Mouse (Mus musculus): ENCODE data around the gene Macc1. TPM values are rescaled to one million over a fixed set of nuclear protein-coding genes. Genes with fewer than 3 reads are reported as not detected.

Macc1 gene
- polyA plus RNA-seq (2014; fragmentation: Nextera tagmentation; extraction: Ambion mirVana) = 0.07 and 0.08 TPM in 2 replicates

GRCm38 (mm10) chr12:119313970-119314369 is at the start of gene Macc1:
Macc1 (plus strand) TSS chr12:119314270.
- Histone ChIP-seq H3K9ac (ENCODE audit: low read length) (no peak within 1 kb of the TSS), H3K36me3 (ENCODE audit: control insufficient read depth, insufficient read depth, low read length) (no peaks in the 10 kb centered on the region), H3K9me3 (ENCODE audit: control insufficient read depth, low read length) (no peaks in the 10 kb centered on the region), H3K27ac (ENCODE audit: low read depth, low read length) (no peak within 1 kb of the TSS), H3K4me2 (ENCODE audit: low read depth, low read length, severe bottlenecking) (no peak within 1 kb of the TSS), H3K4me3 (ENCODE audit: low read depth, low read length) (no peak within 1 kb of the TSS), H3K4me1 (replicated peaks; ENCODE audit: control insufficient read depth, insufficient read depth, low read length) (no peaks in the 10 kb centered on the region), H3K27me3 (ENCODE audit: control insufficient read depth, insufficient read depth, low read length) (no peaks in the 10 kb centered on the region)
- ATAC-seq (replicated peaks; ENCODE audit: low FRiP score) (no peak), DNase-seq (ENCODE audit: low spot score) (no peak)

- WGBS = 89% methylated on average over 3 of the region's 3 CpGs
Measured at GRCm38 (mm10) chr12:119264506-119264905, 49.6 kb upstream of the Macc1 start.

GRCm38 (mm10) chr12:119268723-119269122 is 45.3 kb upstream of the Macc1 start:
- Histone ChIP-seq H3K27ac (ENCODE audit: low read depth, low read length) (no peak overlapping the region), H3K4me1 (replicated peaks; ENCODE audit: control insufficient read depth, insufficient read depth, low read length) (peaks cover 2% of the 10 kb centered on the region; the same call in 1 of the 2 replicates), H3K36me3 (ENCODE audit: control insufficient read depth, insufficient read depth, low read length) (no peaks in the 10 kb centered on the region), H3K4me2 (ENCODE audit: low read depth, low read length, severe bottlenecking) (no peak overlapping the region), H3K27me3 (ENCODE audit: control insufficient read depth, insufficient read depth, low read length) (no peaks in the 10 kb centered on the region), H3K9me3 (ENCODE audit: control insufficient read depth, low read length) (no peaks in the 10 kb centered on the region), H3K9ac (ENCODE audit: low read length) (no peak overlapping the region), H3K4me3 (ENCODE audit: low read depth, low read length) (no peak overlapping the region)
- ATAC-seq (replicated peaks; ENCODE audit: low FRiP score) (no peak), DNase-seq (ENCODE audit: low spot score) (no peak)
- WGBS = 63% methylated on average over 1 of the region's 1 CpGs

More at GRCm38 (mm10) chr12:119264506-119264905, 49.6 kb upstream of the Macc1 start:
- Histone ChIP-seq H3K4me1 (replicated peaks; ENCODE audit: control insufficient read depth, insufficient read depth, low read length) (no peaks in the 10 kb centered on the region), H3K4me2 (ENCODE audit: low read depth, low read length, severe bottlenecking) (no peak overlapping the region), H3K9ac (ENCODE audit: low read length) (no peak overlapping the region), H3K27me3 (ENCODE audit: control insufficient read depth, insufficient read depth, low read length) (no peaks in the 10 kb centered on the region), H3K9me3 (ENCODE audit: control insufficient read depth, low read length) (no peaks in the 10 kb centered on the region), H3K27ac (ENCODE audit: low read depth, low read length) (no peak overlapping the region), H3K4me3 (ENCODE audit: low read depth, low read length) (no peak overlapping the region), H3K36me3 (ENCODE audit: control insufficient read depth, insufficient read depth, low read length) (no peaks in the 10 kb centered on the region)
- DNase-seq (ENCODE audit: low spot score) (no peak), ATAC-seq (replicated peaks; ENCODE audit: low FRiP score) (no peak)

- no peak overlapping the region for H3K4me3 ChIP-seq (ENCODE audit: low read depth, low read length)
- no peak for DNase-seq (ENCODE audit: low spot score)
- H3K4me1 ChIP-seq (replicated peaks; ENCODE audit: control insufficient read depth, insufficient read depth, low read length) = peaks cover 2% of the 10 kb centered on the region; the same call in 1 of the 2 replicates
- H3K4me2 ChIP-seq (ENCODE audit: low read depth, low read length, severe bottlenecking) = no peak overlapping the region
- no peak overlapping the region for H3K9ac ChIP-seq (ENCODE audit: low read length)
- H3K27me3 ChIP-seq (ENCODE audit: control insufficient read depth, insufficient read depth, low read length) = no peaks in the 10 kb centered on the region
- no peaks in the 10 kb centered on the region for H3K9me3 ChIP-seq (ENCODE audit: control insufficient read depth, low read length)
- H3K27ac ChIP-seq (ENCODE audit: low read depth, low read length) = no peak overlapping the region
- no peak for ATAC-seq (replicated peaks; ENCODE audit: low FRiP score)
- WGBS = 65% methylated on average over 2 of the region's 2 CpGs
- H3K36me3 ChIP-seq (ENCODE audit: control insufficient read depth, insufficient read depth, low read length) = no peaks in the 10 kb centered on the region
Measured at GRCm38 (mm10) chr12:119270036-119270435, 44.0 kb upstream of the Macc1 start.

GRCm38 (mm10) chr12:119271964-119272363 is 42.1 kb upstream of the Macc1 start:
- 86% methylated on average over 1 of the region's 1 CpGs for WGBS
- Histone ChIP-seq H3K9ac (ENCODE audit: low read length) (no peak overlapping the region), H3K27ac (ENCODE audit: low read depth, low read length) (no peak overlapping the region), H3K36me3 (ENCODE audit: control insufficient read depth, insufficient read depth, low read length) (no peaks in the 10 kb centered on the region), H3K27me3 (ENCODE audit: control insufficient read depth, insufficient read depth, low read length) (no peaks in the 10 kb centered on the region), H3K4me2 (ENCODE audit: low read depth, low read length, severe bottlenecking) (no peak overlapping the region), H3K4me1 (replicated peaks; ENCODE audit: control insufficient read depth, insufficient read depth, low read length) (peaks cover 2% of the 10 kb centered on the region; the same call in 1 of the 2 replicates), H3K4me3 (ENCODE audit: low read depth, low read length) (no peak overlapping the region), H3K9me3 (ENCODE audit: control insufficient read depth, low read length) (no peaks in the 10 kb centered on the region)
- ATAC-seq (replicated peaks; ENCODE audit: low FRiP score) (no peak), DNase-seq (ENCODE audit: low spot score) (no peak)

- H3K27me3 ChIP-seq (ENCODE audit: control insufficient read depth, insufficient read depth, low read length) = no peaks in the 10 kb centered on the region
- ATAC-seq (replicated peaks; ENCODE audit: low FRiP score) = peak; percentile 40
- no peak overlapping the region for H3K4me2 ChIP-seq (ENCODE audit: low read depth, low read length, severe bottlenecking)
- H3K4me3 ChIP-seq (ENCODE audit: low read depth, low read length) = no peak overlapping the region
- peaks cover 2% of the 10 kb centered on the region; the same call in 1 of the 2 replicates for H3K4me1 ChIP-seq (replicated peaks; ENCODE audit: control insufficient read depth, insufficient read depth, low read length)
- H3K36me3 ChIP-seq (ENCODE audit: control insufficient read depth, insufficient read depth, low read length) = no peaks in the 10 kb centered on the region
- 10% methylated on average over 1 of the region's 1 CpGs for WGBS
- no peak overlapping the region for H3K27ac ChIP-seq (ENCODE audit: low read depth, low read length)
- H3K9ac ChIP-seq (ENCODE audit: low read length) = no peak overlapping the region
- no peak for DNase-seq (ENCODE audit: low spot score)
- H3K9me3 ChIP-seq (ENCODE audit: control insufficient read depth, low read length) = no peaks in the 10 kb centered on the region
Measured at GRCm38 (mm10) chr12:119273605-119274004, 40.5 kb upstream of the Macc1 start.

- DNase-seq (ENCODE audit: low spot score) (no peak), ATAC-seq (replicated peaks; ENCODE audit: low FRiP score) (no peak)
- H3K27me3 ChIP-seq (ENCODE audit: control insufficient read depth, insufficient read depth, low read length) = no peaks in the 10 kb centered on the region
- H3K27ac ChIP-seq (ENCODE audit: low read depth, low read length) = no peak overlapping the region
- H3K4me3 ChIP-seq (ENCODE audit: low read depth, low read length) = no peak overlapping the region
- 73% methylated on average over 1 of the region's 1 CpGs for WGBS
- no peaks in the 10 kb centered on the region for H3K9me3 ChIP-seq (ENCODE audit: control insufficient read depth, low read length)
- H3K4me1 ChIP-seq (replicated peaks; ENCODE audit: control insufficient read depth, insufficient read depth, low read length) = peaks cover 2% of the 10 kb centered on the region; the same call in 1 of the 2 replicates
- no peaks in the 10 kb centered on the region for H3K36me3 ChIP-seq (ENCODE audit: control insufficient read depth, insufficient read depth, low read length)
- no peak overlapping the region for H3K4me2 ChIP-seq (ENCODE audit: low read depth, low read length, severe bottlenecking)
- no peak overlapping the region for H3K9ac ChIP-seq (ENCODE audit: low read length)
Measured at GRCm38 (mm10) chr12:119276282-119276681, 37.8 kb upstream of the Macc1 start.

GRCm38 (mm10) chr12:119291618-119292017 is 22.5 kb upstream of the Macc1 start:
- ATAC-seq (replicated peaks; ENCODE audit: low FRiP score) (no peak), DNase-seq (ENCODE audit: low spot score) (no peak)
- no peaks in the 10 kb centered on the region for H3K4me1 ChIP-seq (replicated peaks; ENCODE audit: control insufficient read depth, insufficient read depth, low read length)
- no peaks in the 10 kb centered on the region for H3K27me3 ChIP-seq (ENCODE audit: control insufficient read depth, insufficient read depth, low read length)
- no peak overlapping the region for H3K27ac ChIP-seq (ENCODE audit: low read depth, low read length)
- H3K9me3 ChIP-seq (ENCODE audit: control insufficient read depth, low read length) = no peaks in the 10 kb centered on the region
- H3K4me2 ChIP-seq (ENCODE audit: low read depth, low read length, severe bottlenecking) = no peak overlapping the region
- 93% methylated on average over 6 of the region's 6 CpGs for WGBS
- H3K36me3 ChIP-seq (ENCODE audit: control insufficient read depth, insufficient read depth, low read length) = no peaks in the 10 kb centered on the region
- H3K9ac ChIP-seq (ENCODE audit: low read length) = no peak overlapping the region
- H3K4me3 ChIP-seq (ENCODE audit: low read depth, low read length) = no peak overlapping the region

GRCm38 (mm10) chr12:119303618-119304017 is 10.5 kb upstream of the Macc1 start:
- Histone ChIP-seq H3K4me3 (ENCODE audit: low read depth, low read length) (no peak overlapping the region), H3K4me1 (replicated peaks; ENCODE audit: control insufficient read depth, insufficient read depth, low read length) (no peaks in the 10 kb centered on the region)
- no peak for DNase-seq (ENCODE audit: low spot score)

More at GRCm38 (mm10) chr12:119303618-119304017, 10.5 kb upstream of the Macc1 start:
- Histone ChIP-seq H3K4me2 (ENCODE audit: low read depth, low read length, severe bottlenecking) (no peak overlapping the region), H3K9ac (ENCODE audit: low read length) (no peak overlapping the region), H3K27ac (ENCODE audit: low read depth, low read length) (no peak overlapping the region), H3K27me3 (ENCODE audit: control insufficient read depth, insufficient read depth, low read length) (no peaks in the 10 kb centered on the region), H3K9me3 (ENCODE audit: control insufficient read depth, low read length) (no peaks in the 10 kb centered on the region), H3K36me3 (ENCODE audit: control insufficient read depth, insufficient read depth, low read length) (no peaks in the 10 kb centered on the region)
- ATAC-seq (replicated peaks; ENCODE audit: low FRiP score) = no peak

Measured in forebrain, embryonic 11.5 days (tissue).